Mouse (Mus musculus) hindbrain, postnatal 0 days (tissue): Measurements from ENCODE around the gene Pik3ip1. TPM values are rescaled to one million over a fixed set of nuclear protein-coding genes. Genes with fewer than 3 reads are reported as not detected.

Experiments
- ATAC-seq: fragments of 200-750 bp; cut with Nextera tagmentation; 2 replicates; pipeline ENCODE4 v1.8.0; 2017; ENCODE audit warnings: mild to moderate bottlenecking, moderate TSS enrichment, moderate library complexity
- DNase-seq: peaks from one replicate; pipeline ENCODE4 v3.0.0-alpha.2; 2015; ENCODE audit warnings: low spot score
- H3K27ac ChIP-seq: fragments of 300-500 bp; sonication (generic); 2 replicates; pipeline ENCODE4 v1.5.1; 2014; ENCODE audit warnings: mild to moderate bottlenecking
- H3K27me3 ChIP-seq: fragments of 300-500 bp; sonication (generic); 2 replicates; pipeline ENCODE4 v1.6.1; 2014; ENCODE audit warnings: low read length, mixed read lengths; ENCODE audit not compliant: insufficient read depth
- H3K36me3 ChIP-seq: fragments of 300-500 bp; sonication (generic); 2 replicates; pipeline ENCODE4 v1.6.1; 2014; ENCODE audit warnings: low read length, mixed read lengths; ENCODE audit not compliant: insufficient read depth
- H3K4me1 ChIP-seq: fragments of 300-500 bp; sonication (generic); 2 replicates; pipeline ENCODE4 v1.6.1; 2014; ENCODE audit warnings: antibody characterized with exemption, low read length, mixed read lengths; ENCODE audit not compliant: insufficient read depth
- H3K4me2 ChIP-seq: fragments of 300-500 bp; sonication (generic); 2 replicates; pipeline ENCODE4 v1.6.1; 2014; ENCODE audit warnings: low read depth, mild to moderate bottlenecking, low read length, moderate library complexity, mixed read lengths
- H3K4me3 ChIP-seq: fragments of 300-500 bp; sonication (generic); 2 replicates; pipeline ENCODE4 v1.5.1; 2014; ENCODE audit warnings: low read length
- H3K9ac ChIP-seq: fragments of 300-500 bp; sonication (generic); replicated peaks from 2 replicates; pipeline ENCODE4 v1.6.1; 2014; ENCODE audit warnings: mild to moderate bottlenecking, low read length, moderate library complexity, mixed read lengths
- H3K9me3 ChIP-seq: fragments of 300-500 bp; sonication (generic); 2 replicates; pipeline ENCODE4 v1.6.1; 2016; ENCODE audit warnings: low read length, mixed read lengths
- CTCF ChIP-seq: IDR thresholded peaks from 2 replicates; pipeline ENCODE4 v1.5.1; 2016; ENCODE audit warnings: antibody characterized with exemption, control low read depth, low read depth
- WGBS: fragments of 180-500 bp; shearing (Covaris S2); extraction: QIAGEN DNeasy Blood & Tissue Kit; methylation state at CpG from one replicate; pipeline ENCODE4 v1.1.7; 2014; 5-methylcytosine and 5-hydroxymethylcytosine counted together
- polyA plus RNA-seq: library from polyadenylated mRNA; unstranded; fragments of >200 nt; fragmentation: Nextera tagmentation; extraction: Ambion mirVana; gene quantifications from 2 replicates; pipeline ENCODE4 v1.2.1, GENCODE M21; 2015
- total RNA-seq: library from RNA; depleted of rRNA; stranded (reverse); fragments of >200 nt; gene quantifications from 2 replicates; pipeline ENCODE4 v1.2.3, GENCODE M21; 2014

Gene Pik3ip1
- total and polyA plus RNA-seq, 2 experiments from 2014 or later = 40.9 to 45.4 TPM

- DNase-seq (peak; percentile 76), ATAC-seq (no peak)
- no peak for TF ChIP-seq CTCF
- Histone ChIP-seq H3K4me2 (peak overlapping the region; percentile 98), H3K9ac (peak overlapping the region; percentile 94), H3K36me3 (peaks cover 32% of the 10 kb centered on the region), H3K27ac (peak overlapping the region; percentile 100), H3K4me1 (peaks cover 29% of the 10 kb centered on the region), H3K9me3 (no peaks in the 10 kb centered on the region), H3K4me3 (peak overlapping the region; percentile 74), H3K27me3 (no peaks in the 10 kb centered on the region)
- 0% methylated on average over 8 of the region's 8 CpGs for WGBS
These were observed 37.4 kb upstream of the Pik3ip1 start for GRCm38 (mm10) chr11:3292711-3293249.

- H3K9ac ChIP-seq = peak overlapping the region; percentile 94
- WGBS = 7% methylated on average over 4 of the region's 4 CpGs
- peak overlapping the region; percentile 100; the same call in 1 of the 2 replicates for H3K27ac ChIP-seq
- H3K36me3 ChIP-seq = peaks cover 35% of the 10 kb centered on the region
- DNase-seq (no peak), ATAC-seq (no peak)
- no peaks in the 10 kb centered on the region for H3K9me3 ChIP-seq
- TF ChIP-seq CTCF = no peak
- H3K4me1 ChIP-seq = peaks cover 23% of the 10 kb centered on the region
- no peaks in the 10 kb centered on the region for H3K27me3 ChIP-seq
- peak overlapping the region; percentile 74 for H3K4me3 ChIP-seq
- H3K4me2 ChIP-seq = peak overlapping the region; percentile 98
These were observed 36.8 kb upstream of the Pik3ip1 start for GRCm38 (mm10) chr11:3293361-3293760.

DNA sequence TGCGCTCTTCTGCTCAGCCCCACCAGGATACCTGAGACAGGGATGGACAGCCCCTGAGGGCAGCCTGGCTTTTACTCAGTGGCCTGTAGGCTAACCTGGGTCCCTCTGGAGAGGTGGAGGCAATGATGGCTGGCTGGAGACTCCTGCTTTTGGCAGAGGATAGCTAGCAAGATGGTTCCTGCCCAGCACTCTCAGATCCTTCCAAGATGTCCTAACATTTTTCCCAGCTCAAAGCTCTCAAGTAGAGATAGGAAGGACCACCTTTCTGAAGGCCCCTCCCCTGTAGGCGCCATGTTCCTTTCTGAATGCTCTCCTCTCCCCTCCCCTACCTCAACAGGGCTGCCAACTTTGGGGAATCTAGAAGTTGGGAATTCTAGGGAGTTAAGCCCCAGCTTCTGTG lies 35.6 kb upstream of the Pik3ip1 start:
- WGBS = 87% methylated on average over 2 of the region's 2 CpGs
- Histone ChIP-seq H3K9ac (no peak overlapping the region), H3K4me3 (no peak overlapping the region)

DNA sequence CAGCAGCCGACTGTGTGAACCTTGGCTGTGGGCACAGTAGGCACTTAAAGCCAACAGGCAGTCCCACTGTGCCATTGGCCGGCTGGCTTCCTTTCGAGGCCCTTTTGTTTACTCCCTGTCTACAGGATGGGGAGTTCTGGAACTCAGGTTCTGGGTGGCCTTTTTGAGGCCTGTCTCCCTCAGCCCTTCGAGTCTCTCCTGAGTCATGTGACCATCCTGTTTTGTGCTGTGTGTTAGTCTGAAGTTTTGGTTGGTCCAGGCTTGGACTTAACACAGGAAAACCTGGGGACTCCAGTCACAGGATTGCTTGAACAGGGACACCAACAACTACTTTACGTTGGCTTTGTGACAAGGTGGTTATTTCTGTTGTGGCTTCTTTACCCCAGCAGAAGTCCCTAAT lies 34.1 kb upstream of the Pik3ip1 start:
- WGBS = 44% methylated on average over 5 of the region's 5 CpGs
- no peaks in the 10 kb centered on the region for H3K9me3 ChIP-seq
- H3K9ac ChIP-seq = no peak overlapping the region
- H3K27ac ChIP-seq = no peak overlapping the region
- H3K4me1 ChIP-seq = peaks cover 23% of the 10 kb centered on the region
- ATAC-seq (no peak), DNase-seq (no peak)
- no peak overlapping the region for H3K4me3 ChIP-seq
- H3K4me2 ChIP-seq = no peak overlapping the region
- no peak for TF ChIP-seq CTCF
- no peaks in the 10 kb centered on the region for H3K27me3 ChIP-seq
- H3K36me3 ChIP-seq = peaks cover 59% of the 10 kb centered on the region

More for the DNA sequence above, 35.6 kb upstream of the Pik3ip1 start:
- Histone ChIP-seq H3K4me2 (0 out of 2 replicates have a peak overlapping the region, but pooled peaks have one; percentile 98), H3K27ac (no peak overlapping the region), H3K36me3 (peaks cover 48% of the 10 kb centered on the region), H3K4me1 (peaks cover 23% of the 10 kb centered on the region), H3K27me3 (no peaks in the 10 kb centered on the region), H3K9me3 (no peaks in the 10 kb centered on the region)
- TF ChIP-seq CTCF = no peak
- DNase-seq (no peak), ATAC-seq (no peak)

DNA sequence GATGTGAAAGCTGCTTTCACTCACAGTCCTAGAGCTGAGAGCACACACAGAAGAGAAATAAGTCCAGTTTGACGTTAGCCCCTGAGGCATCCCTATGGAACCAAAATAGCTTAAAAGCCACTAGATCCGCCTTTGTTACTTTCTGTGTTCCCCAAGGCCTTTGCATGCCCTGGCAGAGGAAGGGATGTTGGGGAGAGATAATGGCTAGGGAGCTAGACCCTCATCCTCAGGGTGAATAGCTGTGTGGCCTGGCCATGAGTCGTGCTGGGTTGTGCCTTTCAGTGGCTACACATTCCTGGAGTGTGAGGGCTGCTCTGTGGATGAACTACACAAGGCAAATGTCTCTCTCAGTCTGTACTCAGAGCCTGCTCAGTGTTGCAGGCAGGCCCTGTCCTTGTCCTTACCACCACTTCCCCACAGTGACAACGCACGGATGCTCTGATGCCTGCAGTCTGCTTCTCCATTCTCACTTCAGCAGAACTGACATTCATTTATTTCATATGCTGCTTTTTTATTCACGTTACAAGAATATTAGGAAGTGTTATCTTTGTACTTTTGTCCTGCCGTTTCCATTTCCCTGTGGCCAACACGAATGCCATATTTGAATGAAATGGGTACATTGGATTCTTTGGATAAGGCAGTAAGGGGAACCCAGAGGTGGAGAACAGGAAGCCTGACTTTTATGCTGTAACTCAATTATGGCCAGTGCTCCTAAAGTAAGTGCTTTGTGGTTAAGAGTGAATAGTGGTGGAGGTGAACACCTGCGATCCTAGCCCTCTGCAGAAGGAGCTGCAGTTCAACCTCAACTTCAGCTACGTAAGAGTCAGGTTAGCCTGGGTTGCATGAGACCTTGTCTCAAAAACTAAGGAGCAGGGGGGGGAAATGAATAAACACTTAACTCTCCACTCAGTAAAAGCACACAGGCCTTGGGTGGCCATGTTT lies 32.1 kb upstream of the Pik3ip1 start:
- Histone ChIP-seq H3K4me1 (peaks cover 15% of the 10 kb centered on the region), H3K4me3 (no peak overlapping the region), H3K9me3 (no peaks in the 10 kb centered on the region), H3K27me3 (no peaks in the 10 kb centered on the region), H3K9ac (no peak overlapping the region), H3K4me2 (no peak overlapping the region), H3K27ac (no peak overlapping the region), H3K36me3 (peaks cover 78% of the 10 kb centered on the region)
- DNase-seq (no peak), ATAC-seq (no peak)
- whole genome bisulfite sequencing = 91% methylated on average over 10 of the region's 10 CpGs
- TF ChIP-seq CTCF = no peak

DNA sequence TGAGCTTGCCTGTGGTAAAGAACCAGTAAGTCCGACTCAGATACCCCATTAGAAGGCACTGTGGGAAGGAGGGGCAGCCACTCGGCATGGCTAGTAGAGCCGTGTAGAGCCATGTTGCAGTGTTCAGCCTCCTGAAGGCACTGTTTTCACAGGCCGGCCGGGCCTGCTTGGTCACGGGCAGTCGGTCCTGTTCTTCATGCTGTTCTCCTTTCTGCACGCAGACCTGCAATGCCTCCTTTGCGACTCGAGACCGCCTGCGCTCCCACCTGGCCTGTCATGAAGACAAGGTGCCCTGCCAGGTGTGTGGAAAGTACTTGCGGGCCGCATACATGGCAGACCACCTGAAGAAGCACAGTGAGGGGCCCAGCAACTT lies 31.4 kb upstream of the Pik3ip1 start:
- no peak for TF ChIP-seq CTCF
- Histone ChIP-seq H3K36me3 (peaks cover 77% of the 10 kb centered on the region), H3K27me3 (no peaks in the 10 kb centered on the region), H3K4me1 (peaks cover 8% of the 10 kb centered on the region), H3K27ac (no peak overlapping the region), H3K9me3 (no peaks in the 10 kb centered on the region), H3K4me3 (no peak overlapping the region), H3K4me2 (no peak overlapping the region), H3K9ac (no peak overlapping the region)
- DNase-seq (no peak), ATAC-seq (no peak)
- 92% methylated on average over 14 of the region's 14 CpGs for WGBS
